Mouse (Mus musculus) thymus, adult 2 months (tissue): ENCODE results near the gene Clba1.

ENCODE experiments used
- CTCF ChIP-seq: fragments of 200-500 bp; IDR thresholded peaks from 2 replicates; pipeline ENCODE4 v1.5.1; 2012; ENCODE audit warnings: mild to moderate bottlenecking, control low read depth, low read length, moderate library complexity, borderline replicate concordance; ENCODE audit not compliant: control insufficient read depth, poor library complexity, insufficient read depth; ENCODE audit errors: extremely low read depth
- POLR2A ChIP-seq: fragments of 200-500 bp; IDR thresholded peaks from 2 replicates; pipeline ENCODE4 v1.6.1; 2012; ENCODE audit warnings: mild to moderate bottlenecking, low read length, control low read depth, moderate library complexity; ENCODE audit not compliant: control insufficient read depth, poor library complexity, insufficient read depth; ENCODE audit errors: extremely low read depth

DNA sequence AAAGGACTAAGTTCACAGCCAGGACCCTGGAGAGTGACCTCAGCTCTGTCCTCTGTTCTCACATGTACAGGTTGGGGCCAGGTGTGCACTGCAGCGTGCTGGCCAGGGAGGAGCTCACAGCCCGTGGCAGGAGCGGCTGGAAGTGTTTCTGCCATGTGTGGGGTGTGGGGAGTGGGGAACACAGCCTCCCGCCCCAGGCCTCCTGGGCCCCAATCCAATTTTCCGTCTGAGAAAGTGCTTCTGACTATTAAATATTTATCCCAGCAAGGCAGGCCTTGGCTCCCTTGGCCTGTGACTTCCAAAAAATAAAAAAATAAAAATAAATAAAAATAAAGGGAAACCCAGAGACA, 10.4 kb upstream of the Clba1 start:
- TF ChIP-seq POLR2A (no peak), CTCF (no peak)
